Mouse (Mus musculus): Measurements from ENCODE around the gene Pitx1.

DNA sequence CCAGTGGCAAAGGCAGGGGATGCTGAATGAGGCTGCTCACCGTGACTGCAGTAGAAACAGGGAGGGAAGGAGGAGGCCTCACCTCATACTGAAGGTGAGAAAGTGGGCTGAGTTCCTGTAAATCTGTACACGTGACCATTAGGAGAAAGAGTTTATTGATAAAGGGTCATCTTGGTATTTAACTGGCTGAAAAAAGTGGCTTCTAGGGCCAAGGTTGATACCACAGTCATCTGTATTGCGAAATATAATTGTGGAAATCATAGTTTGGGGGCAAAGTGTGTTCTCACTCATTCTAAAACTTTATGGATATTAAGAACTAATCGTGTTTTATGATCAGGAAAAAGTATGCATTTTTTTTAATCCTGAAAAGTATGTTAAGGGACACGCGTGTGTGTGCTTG is 21.2 kb downstream of the Pitx1 start:
- TF ChIP-seq CTCF (IDR thresholded peaks at IDR 0.05; ENCODE audit: low read depth) (no peak), EP300 (IDR thresholded peaks at IDR 0.05; ENCODE audit: low read depth) (no peak)
